Mouse (Mus musculus) gonadal fat pad, adult 2 months (tissue): ENCODE measurements around the gene Mfsd8. TPM values are rescaled to one million over a fixed set of nuclear protein-coding genes. Genes with fewer than 3 reads are reported as not detected.
"Not testable (repeated sequence)": the region's sequence is repeated elsewhere in the genome, so short reads cannot be mapped to it uniquely, and the experiment has no call there.

Experiments used
- DNase-seq: peaks from one replicate; pipeline ENCODE4 v3.0.0-alpha.2; 2012; ENCODE audit warnings: low read depth
- polyA plus RNA-seq: library from polyadenylated mRNA; depleted of rRNA; stranded (reverse); fragments of >200 nt; gene quantifications from 2 replicates; pipeline ENCODE4 v1.2.3, GENCODE M21; 2012; rRNA removed

Mfsd8 gene
- 5.1 and 11.4 TPM in 2 replicates for polyA plus RNA-seq

DNA sequence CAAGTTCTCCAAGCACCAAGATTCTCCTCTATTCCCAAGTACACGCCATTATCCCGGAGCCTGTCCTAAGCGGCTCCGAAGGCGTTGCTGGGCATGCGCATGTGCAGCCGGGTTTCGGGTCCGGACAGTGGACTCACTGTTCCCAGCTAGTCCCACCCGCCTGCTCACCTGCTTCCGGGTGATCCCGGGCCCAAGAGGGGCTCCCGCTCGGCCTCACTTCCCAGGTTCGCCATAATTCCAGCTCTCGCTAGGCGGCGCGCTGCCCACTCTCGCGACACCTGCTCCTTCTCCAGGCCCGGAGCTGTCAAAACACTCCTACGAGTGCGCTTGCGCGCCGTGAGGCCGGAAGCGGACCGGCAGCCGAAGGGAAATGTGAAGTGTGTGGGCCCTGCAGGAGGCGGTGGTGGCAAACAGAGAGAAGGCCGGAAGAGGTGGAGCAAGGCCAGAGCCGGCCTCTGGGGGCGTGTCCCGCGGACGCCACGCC, at the start of gene Mfsd8:
Mfsd8 (minus strand) TSS at position 414 of the 484 bp plus-strand sequence.
- DNase-seq, result peak; percentile 57

DNA sequence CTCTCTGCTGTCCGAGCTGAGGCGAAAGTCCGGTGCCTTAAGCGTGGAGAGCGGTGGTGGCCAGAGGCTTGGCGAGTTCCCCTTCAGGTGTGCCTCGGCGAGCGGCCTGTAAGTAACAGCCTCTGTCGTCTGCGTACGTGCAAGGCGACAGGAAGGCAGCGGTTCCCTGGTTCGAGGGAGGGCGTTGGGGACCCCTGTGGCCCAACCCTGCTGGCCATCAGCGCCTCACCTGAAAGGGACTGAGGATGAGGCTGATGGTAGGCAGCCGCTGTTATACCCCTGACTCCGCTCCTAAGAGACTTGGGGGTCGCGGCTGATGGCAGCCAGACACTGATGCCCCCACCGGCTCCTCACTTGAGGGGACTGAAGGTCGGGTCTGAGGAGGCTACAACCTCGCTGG, 47.6 kb upstream of the Mfsd8 start:
- not testable (repeated sequence) for DNase-seq

DNA sequence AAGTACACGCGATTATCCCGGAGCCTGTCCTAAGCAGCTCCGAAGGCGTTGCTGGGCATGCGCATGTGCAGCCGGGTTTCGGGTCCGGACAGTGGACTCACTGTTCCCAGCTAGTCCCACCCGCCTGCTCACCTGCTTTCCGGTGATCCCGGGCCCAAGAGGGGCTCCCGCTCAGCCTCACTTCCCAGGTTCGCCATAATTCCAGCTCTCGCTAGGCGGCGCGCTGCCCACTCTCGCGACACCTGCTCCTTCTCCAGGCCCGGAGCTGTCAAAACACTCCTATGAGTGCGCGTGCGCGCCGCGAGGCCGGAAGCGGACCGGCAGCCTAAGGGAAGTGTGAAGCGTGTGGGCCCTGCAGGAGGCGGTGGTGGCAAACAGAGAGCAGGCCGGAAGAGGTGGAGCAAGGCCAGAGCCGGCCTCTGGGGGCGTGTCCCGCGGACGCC, 47.2 kb upstream of the Mfsd8 start:
- DNase-seq, result peak; percentile 63

DNA sequence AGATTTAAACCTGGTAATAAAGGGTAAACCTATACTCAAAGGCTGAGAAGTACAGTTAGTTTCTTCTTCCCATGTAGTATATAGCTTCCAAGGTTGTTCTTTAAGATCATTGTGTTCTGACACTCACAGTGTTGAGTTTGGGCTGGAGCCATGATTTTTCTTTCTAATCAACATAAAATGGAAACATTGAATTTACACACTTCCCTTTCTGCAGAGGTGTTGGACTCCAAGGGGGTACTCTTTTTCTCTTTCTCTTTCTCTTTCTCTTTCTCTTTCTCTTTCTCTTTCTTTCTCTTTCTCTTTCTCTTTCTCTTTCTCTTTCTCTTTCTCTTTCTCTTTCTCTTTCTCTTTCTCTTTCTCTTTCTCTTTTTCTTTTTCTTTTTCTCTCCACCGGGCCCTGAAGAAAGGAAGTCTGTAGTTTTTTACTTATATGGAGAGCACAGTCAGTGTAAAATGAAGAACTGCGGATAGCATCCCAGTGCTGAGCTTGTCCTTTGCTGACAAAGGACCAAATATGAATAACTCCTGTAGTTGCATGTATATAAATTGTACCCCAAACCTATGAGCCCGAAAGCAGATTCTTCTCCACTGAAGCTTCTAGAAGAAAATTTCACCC, 6.5 kb upstream of the Mfsd8 start:
- DNase-seq, result not testable (repeated sequence)

DNA sequence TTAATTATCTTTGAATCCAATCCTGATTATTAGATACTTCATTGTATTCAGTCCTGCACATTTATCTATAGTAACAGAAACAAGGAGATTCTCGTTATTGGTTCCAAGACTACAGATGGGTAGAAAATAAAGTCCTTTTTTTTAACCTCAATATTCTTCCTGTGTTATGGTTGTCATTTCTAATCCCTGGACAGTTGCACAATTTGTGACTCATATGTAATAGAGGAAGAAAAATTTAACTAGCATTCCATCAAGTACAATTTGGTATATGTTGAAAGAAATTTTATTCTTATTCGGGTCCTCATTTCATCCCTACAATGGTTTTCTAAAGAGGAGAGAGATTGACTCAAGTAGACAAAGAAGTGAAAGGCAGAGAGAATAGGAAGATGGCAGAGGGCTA, 1.2 kb upstream of the Mfsd8 start:
- not testable (repeated sequence) for DNase-seq

DNA sequence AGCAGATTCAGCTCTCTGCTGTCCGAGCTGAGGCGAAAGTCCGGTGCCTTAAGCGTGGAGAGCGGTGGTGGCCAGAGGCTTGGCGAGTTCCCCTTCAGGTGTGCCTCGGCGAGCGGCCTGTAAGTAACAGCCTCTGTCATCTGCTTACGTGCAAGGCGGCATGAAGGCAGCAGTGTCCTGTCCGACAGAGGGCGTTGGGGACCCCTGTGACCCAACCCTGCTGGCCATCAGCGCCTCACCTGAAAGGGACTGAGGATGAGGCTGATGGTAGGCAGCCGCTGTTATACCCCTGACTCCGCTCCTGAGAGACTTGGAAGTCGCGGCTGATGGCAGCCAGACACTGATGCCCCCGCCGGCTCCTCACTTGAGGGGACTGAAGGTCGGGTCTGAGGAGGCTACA, 332 bp upstream of the Mfsd8 start:
- DNase-seq, result not testable (repeated sequence)

DNA sequence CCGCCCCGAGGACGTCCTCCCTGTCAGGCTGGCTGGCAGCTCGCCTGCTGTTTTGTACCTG, 101 bp upstream of the Mfsd8 start, which contains the start of gene Abhd18:
Abhd18 (plus strand) TSS at position 14 of the 61 bp plus-strand sequence.
- DNase-seq, result not testable (repeated sequence)

DNA sequence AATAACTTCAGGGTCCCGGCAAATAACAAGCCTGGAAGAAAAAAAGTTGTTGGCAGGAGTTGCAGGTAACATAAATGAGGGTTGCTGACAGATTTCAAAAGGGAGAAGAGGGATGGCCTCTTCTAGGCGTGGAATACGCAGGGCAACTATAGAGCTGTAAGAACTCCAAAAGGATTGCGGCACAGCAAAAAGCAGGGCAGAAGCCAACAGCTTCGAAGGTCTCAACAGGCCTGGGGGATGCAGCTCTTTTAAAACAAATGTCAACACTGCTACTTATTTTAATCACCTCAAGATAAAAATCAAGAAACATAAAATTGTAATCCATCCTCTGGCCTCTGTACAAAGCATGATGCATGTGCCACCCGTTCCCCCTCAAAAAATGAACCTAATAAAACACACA, 1.2 kb downstream of the Mfsd8 start:
- peak; percentile 31 for DNase-seq

DNA sequence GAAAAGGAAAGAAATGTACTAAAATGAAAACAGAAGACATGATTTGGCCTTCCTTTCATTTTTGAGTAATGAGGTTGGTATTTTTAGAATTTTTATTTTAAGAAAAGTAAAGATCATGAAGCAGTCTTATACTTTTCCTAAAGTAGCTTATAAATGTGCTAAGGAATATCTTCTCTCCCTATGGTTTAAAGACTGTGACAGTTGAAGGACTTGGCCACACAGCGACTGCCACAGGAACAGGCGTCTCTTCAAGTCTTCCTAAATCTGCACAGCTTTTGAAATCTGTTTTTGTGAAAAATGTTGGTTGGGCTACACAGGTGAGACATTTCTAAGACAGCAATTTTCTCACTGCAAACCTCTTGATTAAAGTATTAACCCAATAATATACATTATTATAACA, 33.4 kb downstream of the Mfsd8 start:
- DNase-seq, result no peak

DNA sequence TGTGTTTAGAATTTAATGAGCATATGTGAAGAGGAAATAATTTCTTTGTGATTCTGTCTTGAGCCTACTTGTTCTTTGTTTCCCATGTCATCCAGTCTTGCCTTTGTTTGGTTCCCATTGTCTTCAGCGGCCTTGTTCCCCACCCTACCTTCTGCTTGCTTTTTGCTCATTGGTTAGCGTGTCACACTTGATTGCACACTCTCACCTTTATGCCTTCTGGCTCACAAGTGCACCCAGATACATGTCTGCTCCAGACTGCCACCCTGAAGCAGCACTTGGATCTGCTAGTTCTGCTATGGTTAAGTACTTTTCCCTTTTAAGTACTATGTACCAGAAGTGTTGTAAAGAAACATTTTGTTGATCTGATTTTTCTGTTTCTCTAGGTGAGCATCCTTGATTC, 36.8 kb downstream of the Mfsd8 start:
- DNase-seq, result no peak

DNA sequence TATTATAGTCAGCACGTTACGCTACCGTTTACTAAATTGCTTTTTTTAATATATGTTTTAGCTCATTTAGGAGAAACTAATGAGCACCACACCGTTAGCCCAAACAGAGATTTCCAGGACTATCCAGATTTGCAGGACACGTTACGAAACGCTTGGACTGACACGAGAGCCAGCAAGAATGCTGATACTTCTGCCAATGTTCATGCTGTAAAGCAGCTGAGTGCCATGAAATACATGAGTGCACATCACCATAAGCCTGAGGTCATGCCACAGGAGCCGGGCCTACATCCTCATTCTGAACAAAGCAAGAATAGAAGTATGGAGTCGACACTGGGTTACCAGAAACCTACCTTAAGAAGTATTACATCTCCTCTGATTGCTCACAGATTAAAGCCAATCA, 38.0 kb downstream of the Mfsd8 start:
- no peak for DNase-seq

DNA sequence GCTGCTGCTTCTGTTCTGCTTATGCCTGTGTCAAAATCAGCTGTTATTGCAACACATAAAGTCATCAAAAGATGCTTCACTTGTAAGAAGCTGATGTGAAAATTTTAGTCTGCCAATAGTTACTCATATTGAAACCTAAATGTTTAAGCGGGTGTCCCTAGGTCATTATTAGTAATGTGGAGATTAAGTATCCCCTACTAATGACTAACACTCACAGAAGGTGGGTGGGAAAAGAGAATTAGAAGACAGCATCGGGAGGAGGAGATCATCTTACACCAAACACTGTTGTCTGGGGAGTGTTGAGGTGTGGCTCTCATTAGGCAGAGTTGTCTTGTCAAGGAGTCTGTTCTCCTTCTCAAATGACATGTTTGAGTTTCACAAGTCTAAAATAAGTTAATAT, 39.8 kb downstream of the Mfsd8 start:
- DNase-seq, result no peak

DNA sequence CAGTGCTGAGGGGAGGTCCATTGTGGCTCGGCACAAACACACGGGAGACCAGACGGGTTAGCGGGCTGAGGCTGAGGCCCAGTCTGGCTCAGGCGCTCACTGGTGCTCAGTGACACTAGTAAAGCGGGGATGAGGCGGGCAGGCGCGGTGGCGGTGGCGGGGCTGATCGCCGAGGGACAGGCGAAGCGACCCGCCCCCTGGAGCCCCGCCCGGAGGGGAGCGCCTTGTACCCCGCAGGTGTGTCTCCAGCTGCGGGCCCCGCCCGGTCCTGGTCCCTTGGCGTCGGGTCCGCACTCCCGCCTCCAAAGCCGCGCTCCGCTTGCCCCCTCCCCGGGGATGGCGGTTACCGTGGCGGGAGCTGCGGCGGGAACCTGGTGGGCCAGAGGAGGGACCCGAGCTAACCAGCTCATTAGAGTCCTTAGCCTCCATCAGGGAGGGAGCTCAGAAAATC, 46.3 kb downstream of the Mfsd8 start:
- DNase-seq, result no peak

DNA sequence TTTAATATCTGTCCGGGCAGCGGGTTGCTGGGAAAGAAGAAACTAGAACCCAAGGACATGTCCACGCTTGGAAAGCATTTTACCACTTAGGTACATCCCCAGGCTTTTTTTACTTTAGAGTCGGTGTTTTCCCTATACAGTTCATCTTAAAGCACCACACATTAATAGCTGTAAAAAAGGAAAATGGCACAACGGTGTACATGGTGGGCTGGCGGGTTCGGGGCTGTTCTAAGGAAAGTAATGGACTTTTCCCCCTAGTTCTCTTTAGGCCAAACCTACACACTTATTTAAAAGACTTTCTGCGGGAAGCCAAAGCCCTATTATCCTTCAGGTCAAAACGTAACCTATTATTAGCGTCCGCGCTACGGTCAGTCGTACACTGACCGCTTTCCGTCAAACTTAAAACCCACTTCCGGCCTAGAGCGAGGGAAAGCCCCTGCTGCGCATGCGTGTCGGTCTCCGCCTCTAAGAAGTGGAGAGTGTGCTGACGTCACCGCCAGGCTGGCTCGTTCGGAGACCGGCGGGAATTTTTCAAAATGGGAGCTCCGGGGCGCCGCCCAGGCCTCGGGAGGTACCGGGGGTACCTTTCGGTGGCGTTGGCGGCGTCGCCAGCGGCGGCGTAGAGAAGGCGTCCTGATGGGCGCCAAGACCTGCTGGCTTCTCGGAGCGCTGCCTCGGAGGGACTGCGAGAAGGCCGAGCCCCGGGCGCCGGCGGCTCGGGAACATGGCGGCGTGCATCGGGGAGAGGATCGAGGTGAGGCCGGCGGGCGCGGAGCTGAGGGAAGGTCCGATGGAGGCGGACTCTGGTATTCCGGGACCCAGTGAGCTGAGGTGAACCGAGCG, 46.9 kb downstream of the Mfsd8 start, which contains the start of gene Plk4:
Plk4 (plus strand) TSS at position 490 of the 843 bp plus-strand sequence.
- peak; percentile 62 for DNase-seq

DNA sequence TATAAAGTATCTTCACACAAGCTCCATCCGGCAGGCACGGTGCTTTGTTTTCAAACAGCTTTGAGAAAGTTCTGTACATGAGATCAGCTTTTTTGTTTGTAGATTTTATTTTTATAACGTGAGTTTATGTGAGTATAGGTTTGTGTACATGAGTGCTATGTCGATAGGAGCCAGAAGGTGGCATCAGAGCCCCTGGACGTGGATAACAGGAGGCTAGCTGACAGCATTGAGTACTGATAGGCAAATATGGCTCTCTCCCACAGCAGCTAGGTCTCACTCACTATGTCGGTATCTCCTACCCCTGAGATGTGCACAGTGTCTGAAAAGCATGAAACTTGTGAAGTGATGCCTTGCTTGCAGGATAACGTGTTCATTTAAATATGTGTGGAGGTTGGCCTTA, 48.2 kb downstream of the Mfsd8 start:
- DNase-seq, result no peak

DNA sequence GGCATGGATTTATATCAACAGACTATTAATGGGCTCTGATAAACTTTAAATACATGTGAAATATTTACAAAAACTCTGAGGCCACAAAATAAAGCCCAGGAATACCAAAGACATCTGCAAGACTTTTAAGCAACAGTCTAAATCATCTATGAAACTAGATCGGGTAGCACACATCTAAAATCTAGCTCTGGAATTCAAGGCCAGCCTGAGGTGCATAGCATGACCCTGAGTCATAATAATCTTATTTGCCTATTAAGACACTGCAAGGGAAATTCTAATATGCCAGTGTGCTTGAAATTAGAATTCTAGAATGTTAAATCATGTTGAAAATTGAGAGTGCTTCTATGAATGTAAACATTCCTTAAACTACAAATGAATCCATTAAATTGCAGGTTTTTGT, 48.6 kb downstream of the Mfsd8 start:
- DNase-seq, result no peak

DNA sequence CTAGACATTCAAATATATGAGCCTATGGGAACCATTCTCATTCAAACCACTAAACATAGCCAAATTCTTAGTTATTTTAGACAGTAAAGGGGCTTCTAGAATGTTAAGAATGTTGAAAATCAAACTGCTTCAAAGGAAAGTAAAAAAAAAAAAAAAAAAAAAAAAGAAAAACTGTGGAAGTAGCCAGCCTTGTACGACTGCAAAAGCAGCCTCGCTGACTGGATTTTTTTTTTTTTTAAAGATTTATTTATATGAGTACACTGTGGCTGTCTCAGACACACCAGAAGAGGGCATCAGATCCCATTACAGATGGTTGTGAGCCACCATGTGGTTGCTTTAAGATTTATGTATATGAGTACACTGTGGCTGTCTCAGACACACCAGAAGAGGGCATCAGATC, 52.9 kb downstream of the Mfsd8 start:
- DNase-seq, result no peak

Other genes starting within 250 kb of the Mfsd8 start
- gene Slc25a31, start 138.0 kb downstream of the Mfsd8 start, polyA plus RNA-seq, result 0.15 and 0.27 TPM in 2 replicates
- gene Hspa4l, start 102.4 kb downstream of the Mfsd8 start, polyA plus RNA-seq, result 4.5 and 6.8 TPM in 2 replicates
- 2.5 and 2.7 TPM in 2 replicates for gene Plk4, start 46.9 kb downstream of the Mfsd8 start, polyA plus RNA-seq
- 3.5 and 3.8 TPM in 2 replicates for gene Abhd18, start 84 bp upstream of the Mfsd8 start, polyA plus RNA-seq
- gene 1700034I23Rik, start 55.7 kb upstream of the Mfsd8 start, polyA plus RNA-seq, result 0.72 and 0.77 TPM in 2 replicates
- gene Larp1b, start 102.9 kb upstream of the Mfsd8 start, polyA plus RNA-seq, result 11.7 and 12.3 TPM in 2 replicates
- gene Pgrmc2, start 236.2 kb upstream of the Mfsd8 start, polyA plus RNA-seq, result 19.9 and 24.5 TPM in 2 replicates